Mouse (Mus musculus) gastrocnemius, postnatal 4 days (tissue): ENCODE data around the gene 4931409K22Rik. TPM values are rescaled to one million over a fixed set of nuclear protein-coding genes. Genes with fewer than 3 reads are reported as not detected.

Experiments
- DNase-seq, 2 experiments: peaks; one replicate each; pipeline ENCODE4 v3.0.0; 2021 to 2022; ENCODE audit warnings: low spot score in 2 of 2, mixed read lengths in 2 of 2
- long read RNA-seq, 2 experiments: library from polyadenylated mRNA; stranded (forward); transcript quantifications; one replicate each; pipeline ENCODE4 v2.0.0; 2021
- total RNA-seq, 2 experiments: library from RNA; stranded (reverse); gene quantifications; 2 replicates each; pipeline ENCODE4 v1.2.3; 2021

Gene 4931409K22Rik
- total RNA-seq: not detected
- long read RNA-seq, experiment 1: 0 reads
- long read RNA-seq, experiment 2: 0 reads

DNA sequence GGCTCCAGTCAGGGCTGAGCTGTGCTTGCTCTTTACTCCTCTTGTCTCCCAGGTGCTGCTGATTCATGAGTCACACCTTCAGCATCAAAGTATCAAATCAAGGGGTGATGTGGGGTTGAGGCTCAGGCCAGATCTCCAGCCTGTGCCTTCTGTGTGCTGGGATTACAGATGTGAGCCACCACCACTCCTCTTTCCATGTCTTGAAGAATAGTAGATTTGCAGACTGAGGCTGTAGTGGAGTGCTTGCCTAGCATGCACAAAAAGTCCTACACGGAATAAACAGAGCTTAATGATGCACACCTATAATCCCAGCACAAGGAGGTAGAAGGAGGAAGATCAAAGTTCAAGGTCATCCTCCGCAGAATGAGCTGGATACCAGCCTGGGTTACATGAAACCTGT is at the start of gene 4931409K22Rik:
4931409K22Rik (minus strand) TSS at position 101 of the 400 bp plus-strand sequence.
- no peak for DNase-seq

DNA sequence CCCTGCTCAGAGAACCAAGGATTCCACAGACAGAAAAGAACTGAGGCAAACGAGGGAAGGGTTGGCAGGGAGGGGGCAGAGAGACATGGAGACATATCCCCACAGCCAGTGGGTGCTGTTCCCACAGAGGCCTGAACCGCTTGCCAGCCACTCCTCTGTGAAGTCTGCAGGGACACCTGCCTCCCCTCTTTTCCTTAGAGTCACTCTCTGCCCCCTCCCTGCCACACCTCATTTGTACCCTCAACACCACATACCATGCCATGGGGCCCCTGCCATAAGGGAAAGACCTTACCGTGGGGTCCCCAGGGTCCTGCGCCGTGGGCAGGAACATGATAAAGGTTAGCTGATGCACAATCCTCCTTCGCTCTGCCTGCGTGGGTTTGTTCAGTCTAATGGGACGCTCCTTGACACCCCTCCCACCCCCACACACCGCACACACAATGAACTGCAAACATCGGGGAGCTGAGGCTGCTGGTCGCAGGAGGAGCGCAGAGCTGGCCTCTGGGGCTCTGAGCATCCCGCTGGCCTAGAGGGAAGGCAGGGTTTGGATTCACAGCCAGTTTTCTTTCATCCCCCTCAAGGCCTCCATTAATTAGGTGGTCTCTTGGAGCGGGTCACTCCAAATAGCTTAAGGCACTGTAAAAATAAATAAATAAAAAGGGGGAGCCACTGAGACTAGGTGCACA is 49.5 kb upstream of the 4931409K22Rik start:
- peak in 1 of 2 experiments; percentile 8 for DNase-seq

DNA sequence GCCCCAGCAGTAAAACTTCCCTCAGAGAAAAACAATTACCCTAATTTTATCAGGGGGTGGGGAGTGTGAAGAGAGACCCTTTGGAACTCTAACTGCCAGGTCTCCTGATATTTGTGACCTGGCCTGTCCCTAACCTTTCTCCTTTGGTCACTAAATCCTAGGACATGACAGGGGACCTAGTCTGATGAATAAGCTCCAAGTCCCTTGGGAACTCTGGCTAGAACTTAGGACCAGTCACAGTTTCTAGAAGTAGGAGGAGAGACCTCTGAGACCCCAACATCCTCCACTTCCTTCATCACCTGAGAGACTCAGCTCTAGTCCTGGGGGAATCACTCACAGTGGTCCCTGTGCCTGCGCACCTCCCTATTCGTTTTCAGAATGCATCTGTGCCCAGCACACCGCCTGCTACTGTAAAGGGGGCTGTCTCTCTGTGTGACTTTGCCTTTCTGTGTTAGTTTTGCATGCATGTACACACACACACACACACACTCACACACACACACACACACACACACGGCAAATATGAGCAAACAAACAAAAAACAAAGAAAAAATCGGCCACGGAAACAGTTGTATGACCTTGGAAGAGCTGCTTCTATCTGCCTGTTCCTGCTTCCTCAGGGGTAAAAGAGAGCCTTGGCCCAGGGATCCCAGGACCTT is 48.8 kb upstream of the 4931409K22Rik start:
- DNase-seq: peak in 1 of 2 experiments; percentile 6

DNA sequence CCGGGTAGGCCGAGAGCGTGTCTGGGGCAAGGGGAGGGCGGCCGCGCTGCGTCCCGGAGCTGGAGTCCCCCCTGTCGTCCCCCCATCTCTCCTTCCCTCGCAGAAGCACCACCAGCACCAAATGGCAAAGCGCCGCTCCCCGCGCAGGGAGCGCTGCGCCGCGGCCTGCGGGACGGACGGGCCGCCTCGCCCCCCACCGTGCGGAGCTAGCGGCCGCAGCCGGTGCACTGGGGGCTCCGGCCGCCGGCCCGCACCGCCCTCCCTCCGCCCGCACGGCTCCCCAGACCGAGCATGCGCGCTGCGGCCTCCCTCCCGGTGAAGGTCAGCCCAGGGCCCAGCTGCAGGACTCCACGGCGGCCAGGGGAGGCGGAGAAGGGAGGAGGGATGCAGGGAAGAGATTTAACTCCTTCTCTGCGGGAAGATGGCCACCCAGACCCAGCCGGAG is 48.1 kb upstream of the 4931409K22Rik start:
- DNase-seq: peak; percentile 88 to 92

DNA sequence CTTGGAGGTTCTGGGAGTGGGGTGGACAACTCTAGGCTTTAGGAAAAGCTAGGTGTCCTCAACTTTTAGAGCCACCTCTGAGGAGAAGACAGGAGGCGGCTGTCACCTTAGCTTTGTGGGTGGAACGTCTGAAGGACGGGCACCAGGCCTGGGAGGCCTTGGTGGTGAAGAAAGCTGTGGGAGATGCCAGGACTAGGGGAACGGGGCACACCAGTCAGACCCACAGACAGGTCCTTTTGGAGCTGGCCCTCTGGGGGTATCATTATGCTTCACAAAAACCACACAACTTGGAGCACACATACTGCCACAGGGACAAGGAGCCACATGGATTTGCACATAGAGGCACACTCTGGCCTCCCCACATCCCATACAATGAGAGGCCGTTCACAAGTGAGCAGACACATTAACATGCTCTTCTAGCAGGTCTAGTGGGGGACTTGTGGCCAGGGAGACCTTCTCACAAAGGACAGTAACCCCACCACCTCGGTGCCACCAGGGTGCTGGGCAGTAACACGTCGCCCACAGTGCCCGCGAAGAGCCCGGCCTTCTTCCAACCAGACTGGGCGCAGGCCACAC is 47.6 kb upstream of the 4931409K22Rik start:
- DNase-seq: peak in 1 of 2 experiments; percentile 24

DNA sequence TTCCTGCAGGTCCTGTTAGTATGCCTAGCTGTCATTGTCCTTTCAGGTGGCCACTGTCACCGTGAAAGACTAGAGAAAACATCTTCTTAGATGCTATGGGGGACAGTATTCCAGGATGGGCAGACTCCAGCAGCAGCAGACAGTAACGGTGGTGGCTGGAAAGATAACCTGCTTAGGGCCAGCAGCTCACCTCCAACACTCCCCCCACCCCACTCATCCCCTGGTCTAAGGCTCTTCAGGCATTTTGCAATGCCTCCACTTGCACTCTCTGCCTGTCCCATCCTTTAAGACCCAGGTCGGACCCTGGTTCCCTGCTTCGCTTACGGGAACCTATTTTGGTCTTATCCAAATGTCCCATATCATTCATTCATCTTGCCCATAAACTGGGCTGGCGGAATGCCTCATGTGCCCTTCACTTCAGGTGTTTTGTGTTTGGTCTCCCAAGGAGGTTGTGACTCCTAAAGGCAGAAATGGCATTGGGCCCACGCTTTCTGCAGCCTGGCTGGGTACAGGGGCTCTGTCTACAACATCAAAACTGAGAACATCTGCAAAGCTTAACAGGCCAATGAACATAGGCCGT is 46.9 kb upstream of the 4931409K22Rik start:
- peak in 1 of 2 experiments; percentile 25 for DNase-seq

DNA sequence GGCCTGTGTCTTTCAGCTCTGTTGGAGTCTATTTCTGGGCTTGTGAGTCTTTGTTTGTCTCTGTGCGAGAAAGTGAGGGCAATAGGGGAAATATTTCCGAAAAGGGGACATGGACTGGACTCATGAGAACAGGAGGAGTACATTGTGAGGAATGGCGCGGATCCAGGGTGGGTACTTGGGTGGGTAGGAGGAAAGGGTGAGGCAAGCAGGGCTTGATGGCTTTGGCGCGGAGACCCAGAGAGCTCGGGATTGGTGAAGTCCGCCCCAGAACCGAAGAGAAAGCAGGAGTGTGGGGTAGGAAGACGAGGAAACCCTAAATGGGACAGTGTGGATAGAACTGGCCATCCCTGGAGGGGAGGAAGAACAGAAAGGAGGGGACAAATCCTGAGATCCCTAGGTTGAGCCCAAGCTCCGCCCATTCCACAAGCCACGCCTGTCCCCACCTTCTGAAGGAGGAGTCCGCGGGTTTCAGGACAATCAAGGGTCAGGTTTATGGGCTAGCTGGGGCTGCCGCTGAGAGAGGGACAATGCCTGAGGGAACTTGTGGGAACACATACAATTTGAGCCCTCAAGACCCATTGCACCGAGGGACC is 46.2 kb upstream of the 4931409K22Rik start:
- DNase-seq: peak; percentile 49 to 87

DNA sequence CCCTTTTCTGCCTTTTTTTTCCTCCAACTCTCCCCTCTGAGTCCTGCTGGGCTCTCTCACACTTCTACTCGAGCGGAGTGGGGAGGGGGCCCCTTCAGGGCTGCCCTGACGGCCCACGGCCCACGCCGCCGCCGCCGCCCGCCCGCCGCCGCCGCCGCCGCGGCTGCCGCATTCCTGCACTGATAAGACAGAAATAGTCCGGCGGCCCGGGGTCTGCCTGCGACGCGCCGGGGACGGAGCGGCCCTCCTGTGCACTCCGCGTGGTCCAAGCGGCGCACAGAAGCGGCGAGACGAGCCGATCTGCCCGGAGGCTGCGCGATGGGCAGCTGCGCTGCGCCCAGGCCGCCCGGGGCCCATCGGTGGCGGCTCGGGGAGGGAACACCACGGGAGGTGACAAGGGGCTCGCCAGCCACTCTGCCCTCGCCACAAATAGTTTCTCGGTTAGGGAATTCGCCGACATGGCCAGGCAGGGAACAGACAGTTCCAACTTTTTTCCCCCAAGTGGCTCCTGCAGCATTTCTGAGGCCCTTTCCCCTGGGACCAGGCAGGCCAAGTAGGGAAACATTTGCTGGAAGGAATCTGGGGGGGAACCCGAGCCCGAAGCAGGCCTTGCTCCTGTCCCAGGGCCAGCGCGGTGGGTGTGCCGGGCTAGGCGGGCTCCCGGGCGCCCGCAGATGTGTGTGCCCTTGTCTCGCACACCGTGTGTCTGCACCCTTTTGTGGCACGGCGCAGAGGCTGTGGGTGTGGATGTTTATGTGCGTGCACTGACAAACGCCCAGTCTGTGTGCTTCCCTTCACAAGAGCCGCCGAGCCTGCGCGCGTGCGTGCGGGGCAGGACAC is 45.5 kb upstream of the 4931409K22Rik start:
- DNase-seq: peak; percentile 69 to 81

DNA sequence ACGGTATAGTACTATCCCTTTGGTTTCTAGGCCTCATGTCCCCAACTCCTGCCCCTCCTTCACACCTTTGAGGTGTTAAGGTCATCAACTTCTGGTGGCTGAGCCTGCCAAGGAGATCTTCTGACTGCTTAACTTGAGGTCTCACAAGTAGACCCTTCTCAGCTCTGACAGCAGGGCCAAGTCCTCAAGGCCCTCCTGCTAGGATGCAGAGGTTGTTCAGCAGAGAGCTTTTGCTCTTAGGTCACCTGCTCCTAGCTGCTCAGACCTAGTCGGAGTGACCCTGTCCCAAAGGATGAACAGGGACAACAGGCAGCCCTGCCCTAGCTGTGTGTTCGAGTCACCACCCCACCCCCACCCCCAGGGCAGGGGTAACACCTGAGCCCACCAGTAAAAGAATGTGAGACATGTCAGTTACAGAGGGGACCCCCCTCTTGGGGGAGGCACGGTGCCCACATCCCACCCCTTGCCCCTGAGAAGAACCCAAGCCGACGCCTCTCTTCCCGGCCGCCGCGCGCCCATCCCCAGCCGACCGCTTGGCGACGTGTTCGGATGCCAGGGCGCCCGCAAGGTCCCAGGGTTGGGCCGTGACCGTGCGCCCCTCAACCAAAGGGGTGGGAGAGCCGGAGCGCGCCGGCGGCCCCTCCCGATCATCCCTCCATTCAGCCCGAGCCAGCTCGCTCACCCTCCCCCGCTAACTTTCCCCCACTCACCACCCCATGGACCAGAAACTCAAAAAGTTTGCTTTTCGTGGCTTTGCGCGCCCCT is 44.6 kb upstream of the 4931409K22Rik start:
- DNase-seq: peak; percentile 44 to 58

DNA sequence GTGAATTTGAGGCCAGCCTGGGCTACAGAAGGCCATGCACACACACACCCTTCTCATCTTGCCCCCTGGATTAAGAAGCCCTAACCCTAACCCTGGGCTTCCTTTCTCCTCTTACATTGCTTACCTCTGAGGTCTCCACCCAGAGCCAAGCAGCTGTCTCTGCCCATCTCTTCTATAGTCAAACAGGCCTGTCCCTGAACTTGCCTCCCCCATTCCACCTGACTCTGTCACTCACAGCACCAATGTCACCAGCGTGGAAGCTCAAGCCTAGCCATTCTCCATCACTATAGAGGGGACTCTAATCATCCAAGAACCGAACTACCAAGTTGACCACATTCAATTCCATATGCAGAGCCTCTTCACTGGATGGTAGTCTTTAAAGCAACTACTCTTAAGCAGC is 43.6 kb upstream of the 4931409K22Rik start:
- peak in 1 of 2 experiments; percentile 68 for DNase-seq

DNA sequence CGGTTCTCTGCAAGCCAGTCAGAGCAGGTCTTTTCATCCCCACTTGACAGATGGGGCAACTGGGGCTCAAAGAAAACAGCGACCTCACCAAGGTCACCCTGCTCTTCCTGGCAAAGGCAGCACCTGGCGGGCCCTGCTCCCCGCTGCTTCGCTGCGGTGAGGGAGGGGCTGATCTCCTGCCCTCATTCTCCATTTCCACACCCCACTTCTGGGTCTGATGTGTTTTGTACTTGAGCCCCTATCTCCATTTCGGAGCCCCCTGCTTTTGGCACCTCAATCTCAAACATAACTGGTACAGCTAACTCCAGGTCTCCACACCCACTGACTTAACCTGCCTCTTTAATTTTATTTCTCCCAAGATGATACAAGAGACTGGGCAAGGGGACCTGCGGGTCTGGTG is 42.5 kb upstream of the 4931409K22Rik start:
- no peak for DNase-seq

DNA sequence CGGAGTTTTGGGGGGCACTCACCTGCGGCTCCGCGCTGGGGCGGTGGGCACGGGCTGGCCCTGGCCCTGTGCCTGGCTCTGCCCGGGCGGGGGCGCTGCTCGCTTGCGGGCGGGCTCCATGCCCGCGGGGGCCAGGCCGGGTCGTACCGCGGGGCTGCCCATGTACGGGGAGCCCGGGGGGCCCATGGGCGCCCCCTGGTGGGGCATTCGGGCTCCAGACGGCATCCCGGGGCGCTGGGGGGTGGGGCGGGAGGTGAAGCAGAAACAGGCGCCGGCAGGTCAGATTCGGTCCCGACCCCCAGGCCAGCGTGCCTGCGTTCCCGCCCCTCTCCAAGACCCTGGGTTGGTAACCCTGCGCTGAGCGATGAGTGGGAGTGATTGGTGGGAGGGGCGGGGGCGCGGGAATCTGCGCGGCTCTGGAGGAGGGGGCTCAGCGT is 42.0 kb upstream of the 4931409K22Rik start:
- peak; percentile 72 to 78 for DNase-seq

DNA sequence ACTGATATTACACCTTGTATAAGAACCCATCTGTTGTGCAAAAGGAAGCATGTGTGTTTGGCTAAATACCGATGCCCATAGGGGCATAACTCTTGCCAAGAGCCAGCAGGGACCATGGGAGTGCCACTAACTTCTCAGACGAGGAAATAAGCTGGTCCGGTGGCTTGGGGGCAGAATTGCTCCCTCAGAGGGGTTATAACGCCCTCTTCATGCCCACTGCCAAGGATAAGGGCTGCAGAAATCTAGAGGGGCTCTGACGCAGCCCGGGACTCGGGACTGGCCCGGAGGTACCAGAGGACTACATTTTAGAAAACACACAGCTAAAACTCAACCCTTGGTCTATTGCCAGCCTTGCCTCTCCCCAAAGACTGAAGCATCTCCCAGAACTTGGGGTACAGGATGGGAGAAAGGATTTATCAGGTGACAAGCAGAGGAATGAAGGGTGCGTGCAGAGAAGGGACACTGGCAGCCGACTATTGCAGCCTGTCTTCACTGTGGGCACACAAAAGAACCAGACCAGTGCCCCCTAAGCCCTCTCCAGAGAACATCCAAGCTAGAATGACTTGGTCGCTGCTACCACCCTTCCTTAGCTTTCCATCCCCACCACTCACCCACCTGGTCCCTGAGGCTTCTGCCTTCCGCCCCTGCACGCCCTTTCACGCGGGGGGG is 41.4 kb upstream of the 4931409K22Rik start:
- no peak for DNase-seq

DNA sequence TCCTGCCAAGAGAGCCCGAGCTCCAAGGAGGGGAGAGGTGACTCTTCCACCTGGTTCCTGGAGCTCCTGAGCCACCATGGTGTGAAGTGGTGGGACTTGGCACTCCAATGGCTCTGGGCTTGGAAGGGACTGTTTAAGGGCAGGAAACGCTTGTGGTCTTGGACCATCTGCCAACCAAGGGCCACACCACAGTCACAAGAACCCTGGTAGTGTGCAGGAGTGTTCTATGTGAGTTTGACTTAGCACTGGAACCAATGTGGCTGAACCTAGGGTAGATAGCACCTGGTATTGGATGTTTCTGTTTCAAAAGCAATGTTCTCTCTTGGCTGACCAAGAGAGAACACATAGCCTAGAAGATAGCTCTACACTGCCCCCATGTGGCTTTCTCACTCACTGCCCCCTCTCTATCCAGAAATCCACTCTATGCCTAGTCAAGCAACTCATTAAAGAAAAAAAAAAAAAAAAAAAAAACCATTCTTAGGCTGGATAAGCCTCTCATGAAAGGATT is 40.7 kb upstream of the 4931409K22Rik start:
- peak; percentile 54 to 72 for DNase-seq

DNA sequence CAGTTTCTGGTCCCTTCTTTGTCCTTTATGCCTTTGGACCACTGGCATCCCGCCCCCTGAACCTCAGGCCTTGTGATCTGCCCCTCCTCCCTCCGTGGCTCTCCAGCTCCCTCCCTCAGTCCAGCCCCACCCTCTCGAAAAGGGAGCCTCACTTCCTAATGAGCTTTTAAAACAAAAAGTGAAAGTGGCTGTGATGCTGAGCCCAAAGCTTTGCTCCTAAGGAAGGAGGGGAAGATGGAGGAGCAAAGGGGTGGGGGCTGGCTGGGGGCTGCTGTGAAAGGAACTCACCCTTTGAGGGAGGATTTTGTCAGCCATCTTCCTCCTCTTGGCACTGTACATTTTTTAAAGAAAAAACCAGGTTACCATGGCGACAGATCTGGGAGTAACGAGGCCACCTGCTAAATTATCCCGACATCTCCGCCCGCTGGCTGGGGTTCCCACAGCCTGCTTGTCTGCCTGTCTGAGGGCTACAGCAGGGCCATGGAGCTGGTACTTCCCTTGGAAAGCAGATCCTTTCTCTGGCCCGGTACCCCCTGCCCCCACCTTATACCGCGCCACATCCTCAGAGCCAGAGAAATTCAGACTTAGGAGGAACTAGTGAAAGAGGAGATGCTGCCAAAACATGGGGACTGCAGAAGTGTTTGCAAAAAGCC is 40.0 kb upstream of the 4931409K22Rik start:
- DNase-seq: no peak

DNA sequence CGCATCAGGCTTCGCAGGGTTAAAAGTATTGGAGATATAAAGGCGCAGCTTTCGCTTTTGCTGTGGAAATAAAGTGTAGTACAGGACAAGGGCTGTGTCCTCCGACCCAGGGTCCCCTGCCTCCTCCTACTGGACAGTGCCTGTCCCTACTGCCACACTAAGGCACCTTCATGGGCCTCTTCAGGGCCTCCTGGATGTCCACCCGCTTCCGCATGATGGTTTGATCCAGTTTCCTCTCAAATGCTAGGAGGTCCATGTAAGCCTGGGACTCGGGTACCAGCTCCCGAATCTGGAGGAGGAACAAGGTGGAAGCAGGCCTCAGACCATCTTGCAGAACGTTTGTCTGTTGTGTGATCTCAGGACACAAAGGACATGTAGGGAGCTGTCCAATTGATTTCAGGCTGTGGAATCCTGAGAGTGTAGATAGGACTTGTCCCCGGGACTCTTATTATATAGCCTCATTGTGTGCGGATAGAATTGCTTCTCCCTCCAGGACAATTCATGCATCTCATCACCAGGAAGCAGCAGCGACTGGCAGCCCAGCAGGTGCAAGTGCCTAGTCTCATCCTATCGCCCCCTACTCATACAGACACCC is 39.3 kb upstream of the 4931409K22Rik start:
- DNase-seq: no peak

DNA sequence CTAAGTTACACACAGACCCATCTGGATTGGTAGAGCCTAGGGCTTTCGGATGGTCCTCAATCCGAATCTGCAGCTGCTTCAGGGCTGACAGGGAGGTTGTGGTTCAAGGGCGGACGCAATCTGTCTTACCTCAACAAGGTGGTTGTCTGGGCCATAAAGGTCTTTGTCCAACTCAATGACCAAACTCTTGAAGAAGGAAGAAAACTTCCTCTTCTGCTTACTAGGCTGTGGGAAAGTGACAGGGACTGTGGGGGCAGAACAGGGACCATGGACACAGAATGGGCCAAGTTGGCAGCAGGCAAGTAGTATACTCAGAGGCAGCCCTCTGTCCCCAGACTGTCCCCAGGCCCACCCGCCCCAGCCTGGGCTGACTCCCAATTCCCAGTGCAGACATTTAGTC is 38.7 kb upstream of the 4931409K22Rik start:
- no peak for DNase-seq

DNA sequence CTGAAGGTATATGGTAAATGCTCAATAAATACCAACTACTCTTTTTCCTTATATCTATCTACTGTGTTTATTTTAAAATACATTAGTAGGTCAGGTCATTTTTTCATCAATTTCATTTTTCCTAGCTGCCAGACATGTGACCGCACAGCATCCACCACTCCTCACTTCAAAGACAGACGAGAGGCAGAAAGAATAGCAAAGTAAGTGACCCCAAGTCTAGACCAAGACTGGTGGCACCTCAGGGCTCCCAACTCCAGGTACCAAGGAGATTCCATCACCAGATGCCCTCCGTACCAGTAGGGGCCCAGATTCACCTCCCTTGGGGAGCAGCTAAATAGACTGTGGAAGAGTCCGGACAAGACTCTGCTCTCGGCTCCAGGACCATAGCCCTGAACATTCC is 37.7 kb upstream of the 4931409K22Rik start:
- no peak for DNase-seq
